Mouse (Mus musculus) left cerebral cortex, postnatal 4 days (tissue): ENCODE results near the gene Marveld3. TPM values are rescaled to one million over a fixed set of nuclear protein-coding genes. Genes with fewer than 3 reads are reported as not detected.

Source experiments
- DNase-seq: peaks from one replicate; pipeline ENCODE4 v3.0.0-alpha.2; 2022
- intact Hi-C: fragments of 180-260 bp; cut with DNase I; formaldehyde crosslinking; loops from one replicate; pipeline ENCODE4 v1.15.1; 2025
- total RNA-seq, 2 experiments: library from RNA; stranded (reverse); gene quantifications; 2 replicates each; pipeline ENCODE4 v1.2.3; 2021

Gene Marveld3
- total RNA-seq, result under 1 TPM; 0.18 to 0.24 TPM

DNA sequence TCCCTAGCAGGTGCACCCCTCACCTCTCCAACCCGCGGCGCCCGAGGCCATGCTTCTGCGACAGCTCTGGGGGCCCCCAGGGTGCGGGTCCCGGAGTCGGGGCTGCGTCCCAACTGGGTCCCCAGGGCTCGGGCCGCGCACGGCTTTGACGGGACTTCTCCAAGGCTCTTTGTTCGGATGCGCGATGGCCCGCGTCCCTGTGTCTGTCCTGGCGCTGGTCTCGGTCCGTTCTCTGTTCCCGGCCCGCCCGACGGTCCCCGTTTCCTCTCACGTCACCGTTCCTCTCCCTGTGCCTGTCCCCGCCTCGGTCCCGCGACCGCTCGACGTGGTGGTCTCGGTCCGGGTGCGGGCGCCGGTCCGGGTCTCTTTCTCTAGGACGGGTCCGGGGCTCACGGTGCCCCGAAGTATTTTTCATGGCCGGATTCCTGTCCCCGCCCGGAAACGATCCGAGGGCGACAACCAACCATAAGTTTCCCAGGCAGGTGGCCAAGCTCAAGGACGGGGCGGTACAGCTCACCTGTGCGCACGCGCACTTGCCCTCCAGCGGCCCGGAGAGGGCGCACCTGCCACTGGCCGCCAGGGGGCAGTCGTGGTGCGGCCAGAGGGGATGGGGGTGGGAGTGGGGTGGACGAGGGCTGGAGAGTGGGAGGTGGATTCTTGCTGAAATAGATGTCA is at the start of gene Marveld3:
Gene Marveld3 (minus strand): TSS at position 511 of the 675 bp plus-strand sequence.
- peak; percentile 55 for DNase-seq
- intact Hi-C loops, result no loop called here

DNA sequence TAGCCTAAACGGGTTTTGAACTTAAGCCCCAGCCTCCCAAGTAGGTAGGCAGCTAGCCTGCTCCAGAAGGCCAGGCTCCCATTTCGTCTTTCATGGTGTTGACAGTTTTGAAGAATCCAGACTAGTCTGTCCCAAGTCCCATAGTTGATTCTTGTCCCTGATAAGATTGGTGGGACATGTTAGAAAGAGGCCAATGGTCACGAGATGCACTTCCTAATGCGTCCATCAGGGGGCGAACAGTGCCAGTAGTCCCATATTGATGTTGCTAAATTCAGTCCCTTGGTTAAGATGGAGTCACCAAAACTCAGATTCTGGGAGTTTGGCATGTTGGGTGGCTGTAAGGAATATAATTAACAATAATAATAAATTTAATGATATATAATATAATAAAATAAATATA is 48.9 kb upstream of the Marveld3 start:
- DNase-seq, result peak; percentile 60
- intact Hi-C loops, result no loop called here

DNA sequence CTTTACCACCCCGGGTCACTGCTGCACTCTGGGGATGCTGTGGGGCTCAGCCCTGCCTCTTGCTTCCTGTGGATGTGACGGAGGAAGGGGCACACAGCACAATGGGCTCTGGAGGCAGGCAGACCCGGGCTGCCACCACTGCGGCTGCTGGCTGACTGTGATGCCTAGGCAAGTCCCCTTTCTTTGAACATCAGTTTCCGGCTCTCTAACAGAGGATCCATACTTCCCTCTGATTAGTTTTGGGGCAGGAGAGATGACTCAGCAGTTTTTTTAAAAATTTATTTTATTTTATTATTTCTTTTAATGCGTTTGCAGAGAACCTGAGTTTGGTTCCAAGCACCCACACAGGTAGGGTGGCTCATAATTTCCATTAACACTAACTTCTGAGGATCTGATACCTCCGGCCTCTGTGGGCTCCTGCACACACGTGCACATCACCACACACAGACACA is 47.0 kb upstream of the Marveld3 start:
- intact Hi-C loops, result no loop called here
- DNase-seq, result no peak

DNA sequence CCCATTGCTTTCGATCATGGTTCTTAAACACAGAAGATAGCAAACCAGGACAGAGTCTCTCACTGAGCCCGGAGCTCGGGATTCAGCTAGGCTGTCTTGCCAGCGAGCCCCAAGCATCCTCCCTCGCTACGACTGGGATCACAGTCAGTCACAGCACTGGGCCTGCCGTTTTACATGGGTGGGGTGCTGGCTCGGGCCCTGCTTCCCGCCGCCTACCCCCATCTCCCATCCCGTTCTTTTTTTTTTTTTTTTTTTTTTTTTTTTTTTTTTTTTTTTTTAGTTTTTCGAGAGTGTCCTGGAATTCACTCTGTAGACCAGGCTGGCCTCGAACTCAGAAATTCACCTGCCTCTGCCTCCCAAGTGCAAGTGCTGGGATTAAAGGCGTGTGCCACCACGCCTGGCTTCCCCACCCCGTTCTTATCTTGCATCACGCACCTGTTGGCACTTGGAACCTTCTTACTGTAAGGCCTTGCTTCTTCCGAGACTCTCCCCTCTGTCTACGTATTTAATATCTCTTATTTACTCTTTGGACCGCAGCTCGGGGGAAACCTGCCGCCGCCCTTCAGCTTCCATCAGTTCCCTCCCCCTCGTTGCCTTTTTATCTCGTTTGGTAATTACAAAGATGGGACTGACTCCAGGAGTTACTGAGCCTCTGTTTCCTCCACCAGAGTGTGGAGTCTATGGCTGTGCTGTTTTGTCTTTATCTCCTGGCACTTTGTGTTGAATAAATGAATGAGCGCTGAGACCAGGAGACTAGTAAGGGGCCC is 46.4 kb upstream of the Marveld3 start:
- intact Hi-C loops, result no loop called here

DNA sequence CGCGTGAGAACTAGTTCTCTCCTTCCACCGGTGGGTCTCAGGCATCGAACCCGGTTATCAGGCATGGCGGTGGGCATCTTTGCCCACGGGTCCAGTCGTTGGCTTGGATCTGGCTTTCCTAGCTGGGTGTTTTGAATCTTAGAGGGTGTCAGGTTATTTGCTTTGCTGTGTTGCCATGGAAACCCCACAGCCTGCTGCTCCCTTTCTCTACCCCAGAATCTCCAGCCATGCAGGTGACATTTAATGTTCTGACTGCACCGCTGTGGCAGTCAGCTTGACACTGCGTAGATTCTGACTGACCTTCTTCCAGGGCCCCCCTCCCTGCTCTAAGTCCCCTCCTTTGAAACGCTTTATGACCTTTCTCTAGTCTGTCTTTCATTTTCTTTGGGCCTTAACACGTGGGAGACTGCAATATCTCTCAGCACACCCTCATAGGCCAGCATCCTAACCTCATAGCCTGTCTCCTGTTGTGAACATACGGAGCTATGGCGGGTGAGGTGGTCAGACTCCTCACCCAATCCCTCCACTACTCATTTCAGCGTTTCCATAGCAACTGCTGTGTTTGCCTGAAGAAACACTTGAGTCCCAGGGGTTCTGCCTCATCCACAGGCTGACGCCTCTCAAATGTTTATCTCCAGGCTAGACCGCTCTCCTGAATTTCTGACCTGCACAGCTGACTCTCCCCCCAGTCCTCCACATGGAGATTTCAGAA is 44.5 kb upstream of the Marveld3 start:
- intact Hi-C loops, result no loop called here

More for the DNA sequence above, 46.4 kb upstream of the Marveld3 start:
- no peak for DNase-seq

DNA sequence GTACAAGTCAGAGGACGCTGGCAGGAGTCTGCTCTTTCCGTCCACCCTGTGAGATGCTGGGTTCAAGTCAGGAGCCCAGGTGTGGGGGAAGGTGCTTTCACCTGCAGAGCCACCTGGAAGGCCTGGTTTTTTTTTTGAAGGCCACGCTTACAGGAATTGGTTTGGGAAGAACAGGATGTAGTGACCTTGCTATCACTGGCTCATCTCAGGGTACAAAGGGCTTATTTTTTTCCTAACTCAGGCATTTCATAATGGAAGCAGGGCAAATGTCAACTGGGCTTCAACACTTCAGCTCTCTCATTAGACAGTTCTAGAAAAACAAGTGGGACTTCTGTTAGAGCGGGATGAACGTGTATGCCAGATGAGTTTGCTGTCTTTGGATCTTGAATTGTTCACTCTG is 42.3 kb upstream of the Marveld3 start:
- DNase-seq, result no peak
- intact Hi-C loops, result no loop called here

More for the DNA sequence above, 44.5 kb upstream of the Marveld3 start:
- no peak for DNase-seq

DNA sequence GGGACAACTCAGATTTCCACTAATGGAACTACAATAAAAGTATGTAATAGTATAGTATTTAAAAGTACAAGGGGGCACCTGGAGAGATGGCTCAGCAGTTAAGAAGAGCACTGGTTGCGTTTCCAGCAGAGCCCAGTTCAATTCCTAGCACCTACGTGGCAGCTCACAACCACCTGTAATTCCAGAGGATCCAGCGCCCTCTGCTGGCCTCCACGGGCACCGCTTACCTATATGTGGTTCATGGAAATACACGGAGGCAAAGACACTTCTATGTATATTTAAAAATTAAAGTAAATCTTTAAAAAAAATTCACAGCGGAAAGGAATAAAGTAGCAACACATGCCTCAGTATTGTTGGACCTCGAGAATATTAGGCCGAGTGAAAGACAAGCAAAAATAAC is 41.0 kb upstream of the Marveld3 start:
- intact Hi-C loops, result no loop called here
- peak; percentile 35 for DNase-seq

DNA sequence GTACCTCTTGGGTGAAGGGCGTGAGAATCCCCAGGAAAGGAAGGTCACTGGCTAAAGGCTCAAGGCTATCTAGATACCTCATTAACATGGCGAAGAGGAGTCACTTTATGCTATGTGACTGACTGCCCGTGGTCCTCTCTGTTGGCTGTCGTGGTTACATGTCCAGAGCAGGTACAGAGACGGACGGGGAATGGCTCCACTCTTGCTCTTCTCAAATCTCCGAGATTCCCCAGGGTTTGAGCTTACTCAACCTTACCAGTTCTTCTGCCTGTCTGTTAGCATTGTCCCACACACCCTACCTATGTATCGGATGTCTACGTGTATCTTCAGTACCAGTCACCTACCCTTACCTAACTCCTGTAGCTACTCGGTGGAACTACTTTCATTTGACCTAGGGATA is 38.0 kb upstream of the Marveld3 start:
- no peak for DNase-seq
- intact Hi-C loops, result no loop called here

DNA sequence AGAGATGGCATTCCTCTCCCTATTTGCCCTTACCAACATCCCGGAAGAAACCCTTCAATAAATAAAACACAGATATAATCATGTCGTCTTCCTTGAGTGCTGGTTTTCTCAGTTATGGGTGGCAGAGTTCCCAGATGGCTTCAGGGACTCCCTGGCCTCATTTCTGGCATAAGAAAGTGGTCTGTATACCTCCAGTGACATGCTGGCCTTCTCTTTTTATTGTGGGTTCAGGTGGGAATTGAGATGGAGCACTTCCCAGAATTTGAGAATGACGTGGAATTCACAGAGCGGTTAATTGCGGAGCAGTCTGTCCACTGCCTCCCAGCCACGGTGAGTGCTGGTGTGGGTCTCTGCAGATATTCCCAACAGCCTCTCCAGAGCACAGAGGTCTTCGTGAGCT is 36.1 kb upstream of the Marveld3 start:
- intact Hi-C loops, result no loop called here

DNA sequence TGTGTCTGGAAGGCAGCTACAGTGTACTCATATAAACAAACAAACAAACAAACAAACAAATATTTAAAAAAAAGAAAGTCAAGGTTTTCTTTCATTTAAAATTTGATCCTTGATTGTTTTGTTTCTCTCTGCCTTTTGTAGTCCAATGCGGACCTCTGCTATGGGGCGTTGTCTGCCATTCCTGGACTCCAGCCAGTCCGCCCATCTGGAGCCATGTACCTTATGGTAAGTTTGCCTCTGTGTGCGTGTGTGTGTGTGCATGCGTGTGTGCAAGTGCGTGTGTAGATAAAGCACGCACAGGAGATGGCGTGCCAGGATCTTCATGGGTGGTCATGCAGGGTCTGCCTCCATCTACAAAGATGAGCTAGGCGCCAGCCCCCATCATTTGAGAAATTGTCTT is 35.4 kb upstream of the Marveld3 start:
- peak; percentile 62 for DNase-seq
- intact Hi-C loops, result no loop called here

More for the DNA sequence above, 36.1 kb upstream of the Marveld3 start:
- DNase-seq, result no peak

DNA sequence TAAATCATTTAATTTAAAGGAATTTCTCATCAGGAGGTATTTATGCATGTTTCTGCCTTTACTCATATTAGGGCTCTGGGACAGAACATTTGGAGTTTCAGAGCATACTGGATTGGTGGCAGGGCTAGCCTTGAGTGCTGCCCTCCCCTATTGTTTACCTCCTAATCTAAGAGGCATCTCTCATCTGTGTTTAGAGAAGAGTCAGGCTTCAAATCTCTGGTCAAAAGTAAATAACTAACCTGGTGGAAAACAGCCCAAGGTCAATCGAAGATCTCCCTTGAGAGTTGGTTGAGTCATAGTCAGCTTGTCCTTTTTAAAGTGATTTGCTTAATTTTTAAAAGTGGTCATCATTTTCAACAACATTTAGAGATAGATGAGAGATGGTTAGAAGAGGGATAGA is 30.9 kb upstream of the Marveld3 start:
- intact Hi-C loops, result no loop called here
- no peak for DNase-seq

DNA sequence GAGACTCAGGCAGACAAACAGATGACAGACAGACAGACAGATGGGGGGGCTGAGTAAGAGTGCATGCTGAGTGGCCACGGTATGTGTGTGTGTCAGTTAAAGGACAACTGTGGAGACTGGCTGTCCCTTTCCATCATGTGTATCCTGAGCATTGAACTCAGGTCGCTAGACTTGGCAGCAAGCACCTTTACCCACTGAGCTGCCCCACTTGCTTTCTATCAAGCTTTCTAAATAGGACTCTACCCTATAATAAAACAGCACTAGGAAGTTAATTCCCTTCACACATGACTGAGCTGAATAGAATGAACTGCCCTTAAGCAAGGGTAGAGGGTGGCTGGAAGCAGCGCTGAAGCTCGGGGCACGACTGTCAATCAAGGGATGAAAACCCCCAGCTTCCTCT is 30.2 kb upstream of the Marveld3 start:
- DNase-seq, result no peak
- intact Hi-C loops, result no loop called here

DNA sequence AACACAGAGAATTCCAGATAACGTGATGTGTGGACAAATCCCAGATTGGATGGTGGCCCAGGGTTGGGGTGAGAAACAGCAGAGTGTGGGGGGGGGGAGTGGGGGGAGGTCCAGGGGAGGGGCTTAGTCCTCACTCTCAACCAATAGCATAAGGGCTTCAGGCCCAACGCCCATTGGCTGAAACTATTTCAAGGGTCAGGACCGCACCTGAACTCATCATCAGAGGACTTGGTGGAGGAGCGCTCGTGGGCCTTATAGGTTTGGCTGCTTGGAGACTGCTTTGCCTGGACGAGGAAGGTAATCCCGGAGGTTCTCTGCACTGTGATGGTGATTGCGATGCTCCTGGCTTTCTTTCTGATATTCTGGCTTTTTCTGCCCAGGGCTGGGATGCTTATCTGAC is 28.2 kb upstream of the Marveld3 start, which contains the start of gene Tat:
Gene Tat (plus strand): TSS at position 214 of the 400 bp plus-strand sequence.
- no peak for DNase-seq
- intact Hi-C loops, result no loop called here

DNA sequence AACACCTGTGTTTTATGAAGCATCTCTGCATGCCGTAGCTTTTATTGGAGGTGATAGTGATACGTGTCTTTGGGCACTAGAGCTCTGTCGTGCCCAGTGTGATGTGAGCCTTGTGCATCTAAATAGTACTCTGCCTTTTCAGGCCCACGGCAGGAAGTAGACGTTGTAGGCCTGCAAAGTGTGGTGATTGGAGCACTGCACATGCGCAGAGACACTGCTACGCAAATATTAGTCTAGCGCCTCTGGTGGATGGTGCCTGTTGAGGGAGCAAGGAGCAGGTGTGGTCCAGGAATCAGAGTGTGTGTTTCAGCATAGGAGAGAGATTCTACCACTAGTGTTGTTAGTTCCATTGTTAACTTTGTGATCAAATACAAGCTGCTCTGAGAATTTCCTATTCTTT is 27.1 kb upstream of the Marveld3 start:
- intact Hi-C loops, result no loop called here
- no peak for DNase-seq

DNA sequence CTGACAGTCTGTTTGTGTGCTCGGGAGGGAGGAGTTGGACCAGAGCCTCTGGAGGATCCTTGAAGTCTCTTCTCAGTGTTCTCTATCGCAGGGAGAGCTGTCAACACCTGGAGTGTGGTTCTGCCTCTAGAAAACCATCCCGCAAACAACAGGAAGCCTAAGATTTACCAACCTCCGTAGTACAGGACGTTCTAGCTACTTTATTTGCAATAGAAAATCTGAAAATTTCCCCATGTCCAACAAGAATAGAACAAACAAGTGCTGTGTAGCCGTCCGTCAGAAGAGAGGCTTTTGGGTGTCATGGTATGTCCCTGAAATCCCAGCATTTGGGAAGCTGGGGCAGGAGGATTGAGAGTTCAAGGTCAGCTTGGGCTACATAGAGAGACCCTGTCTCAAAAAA is 25.8 kb upstream of the Marveld3 start:
- DNase-seq, result no peak
- intact Hi-C loops, result no loop called here

DNA sequence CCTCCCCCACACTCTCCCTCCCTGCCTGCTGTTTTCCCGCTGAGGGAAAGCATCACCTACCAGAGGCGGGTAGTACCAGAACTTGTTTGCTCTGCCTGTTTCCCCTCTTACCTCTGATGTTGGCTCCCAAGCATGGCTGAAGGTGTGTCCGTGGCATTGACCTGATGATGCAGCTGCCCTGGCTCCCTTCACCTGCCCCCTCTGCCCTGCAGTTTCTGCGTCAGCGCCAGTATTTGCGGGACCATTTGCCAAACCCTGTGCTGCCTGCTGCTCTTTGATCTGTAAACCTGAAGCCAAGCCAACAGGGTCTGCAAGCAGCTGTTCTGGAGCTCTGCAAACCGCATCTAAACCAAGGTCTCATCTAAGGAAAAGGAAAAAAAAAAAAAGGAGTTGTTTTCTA is 24.4 kb upstream of the Marveld3 start:
- intact Hi-C loops, result no loop called here
- DNase-seq, result peak; percentile 67

DNA sequence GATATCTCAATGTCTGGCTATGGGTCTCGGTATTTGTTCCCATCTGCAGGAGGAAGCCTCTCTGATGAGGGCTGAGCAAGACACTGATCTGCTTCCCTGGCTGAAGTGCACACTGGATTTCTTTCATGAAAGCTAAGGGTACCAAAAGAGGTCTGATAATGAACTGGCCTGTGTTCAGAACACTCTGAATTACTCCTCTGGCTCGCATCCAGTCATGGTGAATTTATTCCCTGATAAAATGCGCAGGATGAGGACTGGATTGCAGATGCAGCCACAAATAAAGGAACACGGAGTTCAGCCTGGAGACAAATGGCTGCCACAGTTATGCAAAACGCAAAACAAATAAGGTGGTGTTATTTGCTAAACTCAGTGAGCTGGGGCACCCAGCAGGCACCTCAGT is 21.9 kb upstream of the Marveld3 start:
- DNase-seq, result peak; percentile 20

DNA sequence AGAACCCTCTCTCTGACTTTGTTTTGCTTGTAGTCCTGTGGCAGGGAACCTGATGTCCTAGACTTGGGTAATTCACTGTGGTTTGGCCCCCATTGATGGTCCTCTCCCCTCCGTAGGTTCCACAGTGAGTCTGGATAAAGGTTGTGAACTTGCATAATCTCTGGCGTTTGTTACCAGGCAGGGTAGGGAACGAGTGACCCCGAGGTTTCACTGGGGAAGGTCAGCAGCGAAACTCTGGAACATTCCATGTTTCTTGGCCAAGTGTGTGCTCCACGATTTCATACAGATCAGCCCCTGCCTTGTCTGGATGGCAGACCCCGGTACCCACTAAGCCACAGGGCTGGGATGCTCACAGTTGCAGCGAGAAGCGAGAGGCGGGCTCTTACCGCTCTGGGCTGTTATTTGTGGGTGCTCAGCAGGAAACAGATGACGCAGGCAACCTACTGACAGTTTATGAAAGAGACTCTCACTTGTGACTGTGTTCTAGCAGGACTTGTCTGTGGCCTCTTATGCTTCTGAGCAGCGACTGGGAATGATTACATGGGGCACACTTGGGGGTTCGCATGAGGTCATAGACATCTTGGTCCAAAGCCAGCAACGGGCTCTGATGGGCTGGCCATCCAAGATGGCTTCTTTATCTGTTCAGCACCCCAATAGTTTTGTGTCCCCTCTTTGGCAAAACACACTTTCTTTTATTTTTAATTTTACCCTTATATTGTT is 20.5 kb upstream of the Marveld3 start:
- peak; percentile 49 for DNase-seq
- intact Hi-C loops, result no loop called here

More for the DNA sequence above, 21.9 kb upstream of the Marveld3 start:
- intact Hi-C loops, result no loop called here

DNA sequence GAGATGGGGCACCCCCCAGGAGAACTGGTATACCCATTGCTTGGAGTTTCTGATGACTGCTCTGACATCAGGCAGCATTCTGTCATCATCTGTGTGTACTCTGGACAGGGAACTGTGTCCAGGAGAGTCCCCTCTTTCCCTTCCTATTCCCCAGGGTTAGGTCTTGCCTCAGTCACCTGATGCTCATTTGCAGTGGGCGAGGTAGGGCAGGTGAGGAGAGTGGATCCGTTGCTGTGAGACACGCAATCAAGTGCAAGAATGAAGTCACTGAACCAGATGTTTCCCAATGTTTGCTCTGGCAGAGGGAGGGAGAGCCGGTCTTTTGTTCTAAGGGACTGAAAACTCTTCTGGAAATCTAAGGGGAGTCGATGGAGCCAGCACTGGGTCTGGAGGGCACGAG is 17.3 kb upstream of the Marveld3 start:
- intact Hi-C loops, result loop anchor here (5.0 kb wide), 1 partner anchor 503 kb away; no protein-coding TSS in a partner anchor
- no peak for DNase-seq

DNA sequence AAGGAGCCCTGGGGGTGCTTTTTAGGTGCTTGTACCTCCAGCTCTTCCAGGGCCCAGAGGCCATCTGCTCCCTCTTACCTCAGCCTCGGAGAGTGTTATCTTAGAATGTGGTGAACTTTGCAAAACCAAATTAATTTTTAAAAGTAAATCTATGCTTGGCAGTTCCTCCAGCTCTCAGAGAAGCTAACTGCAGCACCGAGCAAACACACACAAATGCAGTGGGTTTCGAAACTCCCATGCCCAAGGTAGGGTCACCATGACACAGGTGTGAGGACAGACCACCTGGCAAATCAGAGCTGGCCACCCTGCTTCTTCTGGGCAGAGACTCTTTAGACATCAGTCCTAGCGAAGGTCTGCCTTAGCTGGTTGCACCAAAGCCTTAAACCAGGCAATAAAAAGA is 10.9 kb upstream of the Marveld3 start:
- intact Hi-C loops, result no loop called here
- no peak for DNase-seq

DNA sequence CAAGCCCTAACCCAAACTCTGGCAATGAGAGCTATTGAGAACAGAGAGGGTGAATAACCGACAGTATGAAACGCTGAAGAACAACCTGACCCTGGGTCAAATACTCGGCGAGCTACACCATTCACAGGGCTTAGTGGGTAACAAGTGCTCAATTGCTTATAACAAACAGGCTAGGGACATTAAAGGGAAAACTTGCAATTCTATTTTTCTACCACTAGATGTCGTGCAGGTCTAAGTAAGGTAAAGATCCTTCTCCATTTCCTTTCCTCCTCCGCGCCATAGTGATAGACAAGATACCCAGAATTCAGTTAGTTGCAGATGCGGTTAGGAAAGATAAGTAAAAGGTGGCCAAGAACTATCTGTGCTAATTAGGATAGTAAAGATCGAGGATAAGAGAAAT is 8.3 kb upstream of the Marveld3 start:
- no peak for DNase-seq
- intact Hi-C loops, result loop anchor here (2.0 kb wide), 1 partner anchor 100 kb away; no protein-coding TSS in a partner anchor
